Mouse (Mus musculus) neural tube, embryonic 15.5 days (tissue): Measurements from ENCODE around the gene Ccl5. TPM values are rescaled to one million over a fixed set of nuclear protein-coding genes. Genes with fewer than 3 reads are reported as not detected.

Experiments used
- polyA plus RNA-seq: library from polyadenylated mRNA; unstranded; fragments of >200 nt; fragmentation: Nextera tagmentation; extraction: Ambion mirVana; gene quantifications from 2 replicates; pipeline ENCODE4 v1.2.1, GENCODE M21; 2015

Ccl5 gene
- polyA plus RNA-seq, 1 experiment from 2014 or later, result not detected

Other genes starting within 250 kb of the Ccl5 start
- 0.09 TPM in 1 of 2 replicates, not detected in the other for gene Slfn14, start 243.8 kb downstream of the Ccl5 start, polyA plus RNA-seq
- 100 and 101 TPM in 2 replicates for gene Ap2b1, start 231.5 kb downstream of the Ccl5 start, polyA plus RNA-seq
- 14.6 and 16.8 TPM in 2 replicates for gene Pex12, start 227.9 kb downstream of the Ccl5 start, polyA plus RNA-seq
- 38.3 and 52.2 TPM in 2 replicates for gene Rasl10b, start 121.4 kb downstream of the Ccl5 start, polyA plus RNA-seq
- gene Gas2l2, start 101.1 kb downstream of the Ccl5 start, polyA plus RNA-seq, result 0.37 and 0.41 TPM in 2 replicates
- gene 1700020L24Rik, start 92.8 kb downstream of the Ccl5 start, polyA plus RNA-seq, result 0.37 and 0.54 TPM in 2 replicates
- gene Mmp28, start 67.4 kb downstream of the Ccl5 start, polyA plus RNA-seq, result 3.9 and 4.6 TPM in 2 replicates
- 12.7 and 14.1 TPM in 2 replicates for gene Taf15, start 57.4 kb downstream of the Ccl5 start, polyA plus RNA-seq
- not detected in 2 replicates for gene Heatr9, start 8.3 kb downstream of the Ccl5 start, polyA plus RNA-seq
- 2.7 and 4.5 TPM in 2 replicates for gene Ccl9, start 48.1 kb upstream of the Ccl5 start, polyA plus RNA-seq
- 2.8 and 4.4 TPM in 2 replicates for gene Ccl6, start 62.6 kb upstream of the Ccl5 start, polyA plus RNA-seq
- not detected in 2 replicates for gene Rpl9-ps1, start 115.1 kb upstream of the Ccl5 start, polyA plus RNA-seq
- 0.91 and 1.9 TPM in 2 replicates for gene Ccl3, start 118.8 kb upstream of the Ccl5 start, polyA plus RNA-seq
- 1.1 and 1.5 TPM in 2 replicates for gene Ccl4, start 132.1 kb upstream of the Ccl5 start, polyA plus RNA-seq
- gene Wfdc17, start 173.5 kb upstream of the Ccl5 start, polyA plus RNA-seq, result 0.84 and 1.1 TPM in 2 replicates
- gene Wfdc18, start 178.5 kb upstream of the Ccl5 start, polyA plus RNA-seq, result 0.91 TPM in 1 of 2 replicates, not detected in the other
- 0.41 and 2.0 TPM in 2 replicates for gene Wfdc21, start 216.4 kb upstream of the Ccl5 start, polyA plus RNA-seq
- 28.1 and 32.4 TPM in 2 replicates for gene Heatr6, start 223.2 kb upstream of the Ccl5 start, polyA plus RNA-seq